Mouse (Mus musculus): Measurements from ENCODE around the gene Capn13.

Gene Capn13

GRCm38 (mm10) chr17:73400862-73401261, at the start of gene Capn13:
Gene Capn13, minus strand, starts transcription at chr17:73400866.
- no peak for DNase-seq (ENCODE audit: low spot score in 2 of 2)

- DNase-seq (ENCODE audit: low spot score in 2 of 2): no peak
Measured at GRCm38 (mm10) chr17:73449104-73449503, 48.4 kb upstream of the Capn13 start.

GRCm38 (mm10) chr17:73440798-73441197, 40.1 kb upstream of the Capn13 start:
- no peak for DNase-seq (ENCODE audit: low spot score in 2 of 2)

- DNase-seq (ENCODE audit: low spot score in 2 of 2): no peak
Measured at GRCm38 (mm10) chr17:73432564-73433006, 31.9 kb upstream of the Capn13 start.

GRCm38 (mm10) chr17:73432058-73432457, 31.4 kb upstream of the Capn13 start:
- no peak for DNase-seq (ENCODE audit: low spot score in 2 of 2)

GRCm38 (mm10) chr17:73417382-73417781, 16.7 kb upstream of the Capn13 start:
- no peak for DNase-seq (ENCODE audit: low spot score in 2 of 2)

GRCm38 (mm10) chr17:73416181-73416795, 15.6 kb upstream of the Capn13 start:
- DNase-seq (ENCODE audit: low spot score in 2 of 2): no peak

GRCm38 (mm10) chr17:73411817-73412216, 11.2 kb upstream of the Capn13 start:
- DNase-seq (ENCODE audit: low spot score in 2 of 2): no peak

GRCm38 (mm10) chr17:73401272-73401671, 606 bp upstream of the Capn13 start:
- DNase-seq (ENCODE audit: low spot score in 2 of 2): no peak

GRCm38 (mm10) chr17:73399136-73399535, 1.5 kb downstream of the Capn13 start:
- no peak for DNase-seq (ENCODE audit: low spot score in 2 of 2)

- DNase-seq (ENCODE audit: low spot score in 2 of 2): no peak
Measured at GRCm38 (mm10) chr17:73393361-73393760, 7.3 kb downstream of the Capn13 start.

GRCm38 (mm10) chr17:73391771-73392170, 8.9 kb downstream of the Capn13 start:
- peak in 1 of 2 experiments; percentile 25 for DNase-seq (ENCODE audit: low spot score in 2 of 2)

GRCm38 (mm10) chr17:73390191-73391089, 10.2 kb downstream of the Capn13 start:
- no peak for DNase-seq (ENCODE audit: low spot score in 2 of 2)

- no peak for DNase-seq (ENCODE audit: low spot score in 2 of 2)
Measured at GRCm38 (mm10) chr17:73389336-73389735, 11.3 kb downstream of the Capn13 start.

GRCm38 (mm10) chr17:73386581-73386980, 14.1 kb downstream of the Capn13 start:
- DNase-seq (ENCODE audit: low spot score in 2 of 2): no peak

GRCm38 (mm10) chr17:73385940-73386339, 14.7 kb downstream of the Capn13 start:
- no peak for DNase-seq (ENCODE audit: low spot score in 2 of 2)

- DNase-seq (ENCODE audit: low spot score in 2 of 2): no peak
Measured at GRCm38 (mm10) chr17:73382327-73383014, 18.2 kb downstream of the Capn13 start.

GRCm38 (mm10) chr17:73381681-73382080, 19.0 kb downstream of the Capn13 start:
- DNase-seq (ENCODE audit: low spot score in 2 of 2): no peak

GRCm38 (mm10) chr17:73377778-73378484, 22.7 kb downstream of the Capn13 start:
- DNase-seq (ENCODE audit: low spot score in 2 of 2): no peak

GRCm38 (mm10) chr17:73367334-73367733, 33.3 kb downstream of the Capn13 start:
- no peak for DNase-seq (ENCODE audit: low spot score in 2 of 2)

- DNase-seq (ENCODE audit: low spot score in 2 of 2): no peak
Measured at GRCm38 (mm10) chr17:73361054-73361453, 39.6 kb downstream of the Capn13 start.

All from cerebellum, postnatal 4 days (tissue).